10 mouse cellular contexts compared by ENCODE assay signal in genomic region chr9:23653086-23653485, GRCm38 (mm10).
"Had no signal": no experiment of that assay in that cellular context is flagged by ENCODE, and none has a peak within 500 bp of the region (broad histone marks: within the 10 kb centered on the region; RNA-seq: fewer than 3 reads in every experiment).

No protein-coding gene starts in this region.

- H3K9ac ChIP-seq: limb, embryonic 12.5 days; liver, embryonic 12.5 days; midbrain, embryonic 13.5 days; neural tube, embryonic 12.5 days had no signal

- H3K27ac ChIP-seq: limb, embryonic 12.5 days; liver, embryonic 12.5 days; midbrain, embryonic 13.5 days; neural tube, embryonic 12.5 days had no signal

- H3K27me3 ChIP-seq: limb, embryonic 12.5 days; liver, embryonic 12.5 days; midbrain, embryonic 13.5 days; neural tube, embryonic 12.5 days had no signal

- H3K36me3 ChIP-seq: limb, embryonic 12.5 days; liver, embryonic 12.5 days; midbrain, embryonic 13.5 days; neural tube, embryonic 12.5 days had no signal

- ATAC-seq: inflammation-experienced regulatory T-cells, adult 6 months; intestine, postnatal 0 days; liver, embryonic 12.5 days; midbrain, embryonic 13.5 days had no signal

- H3K4me2 ChIP-seq: limb, embryonic 12.5 days; liver, embryonic 12.5 days; midbrain, embryonic 13.5 days; neural tube, embryonic 12.5 days had no signal

- H3K4me3 ChIP-seq: limb, embryonic 12.5 days; liver, embryonic 12.5 days; midbrain, embryonic 13.5 days; neural tube, embryonic 12.5 days had no signal

- H3K4me1 ChIP-seq: limb, embryonic 12.5 days; liver, embryonic 12.5 days; midbrain, embryonic 13.5 days; neural tube, embryonic 12.5 days had no signal

- H3K9me3 ChIP-seq: limb, embryonic 12.5 days; liver, embryonic 12.5 days; midbrain, embryonic 13.5 days; neural tube, embryonic 12.5 days had no signal

- DNase-seq: kidney, adult 8-10 months; kidney, postnatal 25 days; layer of hippocampus, postnatal 36 days; thymus, postnatal 4 days had no signal
